Mouse (Mus musculus) liver, embryonic 14.5 days (tissue): ENCODE data around the gene Iqgap3.

Experiments
- CTCF ChIP-seq: IDR thresholded peaks from 2 replicates; pipeline ENCODE4 v1.5.1; 2016; ENCODE audit warnings: antibody characterized with exemption, low read depth, control low read depth
- EP300 ChIP-seq: IDR thresholded peaks from 2 replicates; pipeline ENCODE4 v1.6.1; 2016; ENCODE audit warnings: antibody characterized with exemption, low read depth

- TF ChIP-seq CTCF = no peak
- no peak for TF ChIP-seq EP300
Measured at GRCm38 (mm10) chr3:88139243-88140177, 57.7 kb downstream of the Iqgap3 start.
